Comparison of ENCODE assay signal across 28 mouse cellular contexts in genomic region chr11:118885135-118885534, GRCm38 (mm10). TPM values are rescaled to one million over a fixed set of nuclear protein-coding genes. Genes with fewer than 3 reads are reported as not detected.
DNase-seq lines count a peak whose midpoint lies in the region; ATAC-seq and TF ChIP-seq lines count a peak whose summit lies in the region.
"Had no signal": no experiment of that assay in that cellular context is flagged by ENCODE, and none has a peak within 500 bp of the region (broad histone marks: within the 10 kb centered on the region; RNA-seq: fewer than 3 reads in every experiment).

No protein-coding gene starts in this region.

- no peak overlapping the region for H3K4me2 ChIP-seq in hindbrain, embryonic 12.5 days (replicated peaks)
- H3K4me2 ChIP-seq in hindbrain, postnatal 0 days (ENCODE audit: low read depth, low read length): no peak overlapping the region
- H3K4me2 ChIP-seq in midbrain, embryonic 11.5 days: no peak overlapping the region
- H3K4me2 ChIP-seq in midbrain, embryonic 13.5 days (replicated peaks): no peak overlapping the region
- H3K4me2 ChIP-seq: heart, embryonic 12.5 days; kidney, embryonic 15.5 days had no signal

- H3K9ac ChIP-seq in hindbrain, embryonic 12.5 days: no peak overlapping the region
- H3K9ac ChIP-seq in hindbrain, postnatal 0 days (replicated peaks; ENCODE audit: low read length): no peak overlapping the region
- H3K9ac ChIP-seq in midbrain, embryonic 11.5 days (ENCODE audit: low read length): no peak overlapping the region
- H3K9ac ChIP-seq in midbrain, embryonic 13.5 days (replicated peaks): no peak overlapping the region
- H3K9ac ChIP-seq: heart, embryonic 12.5 days; kidney, embryonic 15.5 days; liver, postnatal 0 days had no signal

- no peak for DNase-seq in hindbrain, postnatal 0 days (ENCODE audit: low spot score)
- DNase-seq in midbrain, embryonic 11.5 days (ENCODE audit: low spot score, missing footprints): peak; percentile 47
- DNase-seq in left cerebral cortex, postnatal 36 days (ENCODE audit: low spot score in 2 of 2): peak; percentile 72 to 74
- peak; percentile 74 to 87 for DNase-seq in right cerebral cortex, postnatal 36 days (ENCODE audit: low spot score in 2 of 2)
- no peak for DNase-seq in heart, adult 11 months
- DNase-seq: B cell, adult 2 months; cerebellum, adult 18-20 months; gastrocnemius, adult 2 months; heart, postnatal 10 days; kidney, postnatal 4 days; liver, postnatal 0 days; thymus, adult 2 months had no signal

- H3K4me1 ChIP-seq in hindbrain, embryonic 12.5 days: peaks cover 23% of the 10 kb centered on the region
- peaks cover 14% of the 10 kb centered on the region; the same call in 1 of the 2 replicates for H3K4me1 ChIP-seq in hindbrain, postnatal 0 days (ENCODE audit: insufficient read depth, low read length)
- H3K4me1 ChIP-seq in midbrain, embryonic 11.5 days (ENCODE audit: control insufficient read depth, insufficient read depth, low read length): peaks cover 19% of the 10 kb centered on the region
- H3K4me1 ChIP-seq in midbrain, embryonic 13.5 days (replicated peaks): peaks cover 24% of the 10 kb centered on the region

- no peak for ATAC-seq in hindbrain, embryonic 12.5 days (ENCODE audit: low FRiP score)
- ATAC-seq in hindbrain, postnatal 0 days: no peak
- no peak for ATAC-seq in midbrain, embryonic 11.5 days (ENCODE audit: low FRiP score)
- ATAC-seq in midbrain, embryonic 13.5 days: no peak
- ATAC-seq: forebrain, embryonic 14.5 days; intestine, postnatal 0 days; liver, postnatal 0 days; lung, postnatal 0 days; Patski had no signal

- 0 out of 2 replicates have a peak overlapping the region, but pooled peaks have one; percentile 12 for H3K27ac ChIP-seq in hindbrain, embryonic 12.5 days
- no peak overlapping the region for H3K27ac ChIP-seq in hindbrain, postnatal 0 days
- no peak overlapping the region for H3K27ac ChIP-seq in midbrain, embryonic 11.5 days (ENCODE audit: low read depth, low read length)
- H3K27ac ChIP-seq in midbrain, embryonic 13.5 days: no peak overlapping the region
- H3K27ac ChIP-seq: gastrocnemius, adult 2 months; hindbrain, embryonic 10.5 days; kidney, embryonic 15.5 days; macrophage; stomach, postnatal 0 days had no signal

- intact Hi-C loops in left cerebral cortex, postnatal 36 days (cut with DNase I): no loop called here

- TF ChIP-seq CTCF in hindbrain, postnatal 0 days (IDR thresholded peaks at IDR 0.05; ENCODE audit: low read depth): no peak

- 90% methylated on average over 16 of the region's 16 CpGs for WGBS in hindbrain, embryonic 12.5 days
- WGBS in hindbrain, postnatal 0 days: 76% methylated on average over 16 of the region's 16 CpGs
- 91% methylated on average over 16 of the region's 16 CpGs for WGBS in midbrain, embryonic 11.5 days
- 91% methylated on average over 16 of the region's 16 CpGs for WGBS in midbrain, embryonic 13.5 days

- H3K27me3 ChIP-seq in hindbrain, embryonic 12.5 days: no peaks in the 10 kb centered on the region
- H3K27me3 ChIP-seq in hindbrain, postnatal 0 days (ENCODE audit: insufficient read depth, low read length): no peaks in the 10 kb centered on the region
- H3K27me3 ChIP-seq in midbrain, embryonic 11.5 days (ENCODE audit: control insufficient read depth, insufficient read depth, low read length): no peaks in the 10 kb centered on the region
- H3K27me3 ChIP-seq in midbrain, embryonic 13.5 days: no peaks in the 10 kb centered on the region

- H3K36me3 ChIP-seq in hindbrain, embryonic 12.5 days: no peaks in the 10 kb centered on the region
- no peaks in the 10 kb centered on the region for H3K36me3 ChIP-seq in hindbrain, postnatal 0 days (ENCODE audit: insufficient read depth, low read length)
- 0 out of 2 replicates have a peak, but pooled peaks cover 2% of the 10 kb centered on the region for H3K36me3 ChIP-seq in midbrain, embryonic 11.5 days (ENCODE audit: control insufficient read depth, insufficient read depth, low read length)
- no peaks in the 10 kb centered on the region for H3K36me3 ChIP-seq in midbrain, embryonic 13.5 days
- H3K36me3 ChIP-seq: G1E; heart, embryonic 12.5 days; hindbrain, embryonic 10.5 days; kidney, embryonic 15.5 days had no signal

- no peaks in the 10 kb centered on the region for H3K9me3 ChIP-seq in hindbrain, embryonic 12.5 days (replicated peaks)
- H3K9me3 ChIP-seq in hindbrain, postnatal 0 days (ENCODE audit: low read length): no peaks in the 10 kb centered on the region
- no peaks in the 10 kb centered on the region for H3K9me3 ChIP-seq in midbrain, embryonic 11.5 days (ENCODE audit: control insufficient read depth, low read length)
- no peaks in the 10 kb centered on the region for H3K9me3 ChIP-seq in midbrain, embryonic 13.5 days
- H3K9me3 ChIP-seq: heart, embryonic 12.5 days; hindbrain, embryonic 10.5 days; kidney, embryonic 15.5 days had no signal

- no peak overlapping the region for H3K4me3 ChIP-seq in hindbrain, embryonic 12.5 days
- no peak overlapping the region for H3K4me3 ChIP-seq in hindbrain, postnatal 0 days (ENCODE audit: low read length)
- H3K4me3 ChIP-seq in midbrain, embryonic 11.5 days (ENCODE audit: low read depth, low read length): no peak overlapping the region
- H3K4me3 ChIP-seq in midbrain, embryonic 13.5 days (replicated peaks): no peak overlapping the region
- H3K4me3 ChIP-seq: gastrocnemius, adult 2 months; heart, embryonic 12.5 days; hindbrain, embryonic 10.5 days; kidney, embryonic 15.5 days had no signal

RNA-seq across cellular contexts. Expression of gene Rbfox3, which starts 26.3 kb away (rescaled TPM):
- polyA plus RNA-seq in hindbrain, embryonic 12.5 days (2016; fragmentation: Nextera tagmentation; extraction: Ambion mirVana): 26.5 and 33.6 TPM in 2 replicates
- 50.0 and 52.6 TPM in 2 replicates for total RNA-seq in hindbrain, postnatal 0 days (2014; rRNA removed)
- polyA plus RNA-seq in hindbrain, postnatal 0 days (2015; fragmentation: Nextera tagmentation; extraction: Ambion mirVana): 75.5 and 76.8 TPM in 2 replicates
- polyA plus RNA-seq in midbrain, embryonic 11.5 days (2014; fragmentation: Nextera tagmentation; extraction: Ambion mirVana): 7.1 and 8.2 TPM in 2 replicates
- 28.2 and 29.9 TPM in 2 replicates for polyA plus RNA-seq in midbrain, embryonic 13.5 days (2015; fragmentation: Nextera tagmentation; extraction: Ambion mirVana)
- 100 to 1,000 TPM; 350 to 371 TPM for total RNA-seq in left cerebral cortex, postnatal 36 days (2021)
- total RNA-seq: CH12.LX; granulocyte monocyte progenitor cell, adult 5-6 weeks; monocyte, adult 5-6 weeks; neutrophil, adult 5-6 weeks had no signal
- polyA plus RNA-seq: G1E, macrophage, Patski had no signal

Comparison
In these comparisons a context has a peak if more than half of its experiments do, and no peak if none do; other contexts are left out.
1. DNase-seq: peak in midbrain, embryonic 11.5 days (single experiment), left cerebral cortex, postnatal 36 days (2 of 2) and right cerebral cortex, postnatal 36 days (2 of 2); none in hindbrain, postnatal 0 days (single experiment) and heart, adult 11 months (single experiment).